In the genomic region with DNA sequence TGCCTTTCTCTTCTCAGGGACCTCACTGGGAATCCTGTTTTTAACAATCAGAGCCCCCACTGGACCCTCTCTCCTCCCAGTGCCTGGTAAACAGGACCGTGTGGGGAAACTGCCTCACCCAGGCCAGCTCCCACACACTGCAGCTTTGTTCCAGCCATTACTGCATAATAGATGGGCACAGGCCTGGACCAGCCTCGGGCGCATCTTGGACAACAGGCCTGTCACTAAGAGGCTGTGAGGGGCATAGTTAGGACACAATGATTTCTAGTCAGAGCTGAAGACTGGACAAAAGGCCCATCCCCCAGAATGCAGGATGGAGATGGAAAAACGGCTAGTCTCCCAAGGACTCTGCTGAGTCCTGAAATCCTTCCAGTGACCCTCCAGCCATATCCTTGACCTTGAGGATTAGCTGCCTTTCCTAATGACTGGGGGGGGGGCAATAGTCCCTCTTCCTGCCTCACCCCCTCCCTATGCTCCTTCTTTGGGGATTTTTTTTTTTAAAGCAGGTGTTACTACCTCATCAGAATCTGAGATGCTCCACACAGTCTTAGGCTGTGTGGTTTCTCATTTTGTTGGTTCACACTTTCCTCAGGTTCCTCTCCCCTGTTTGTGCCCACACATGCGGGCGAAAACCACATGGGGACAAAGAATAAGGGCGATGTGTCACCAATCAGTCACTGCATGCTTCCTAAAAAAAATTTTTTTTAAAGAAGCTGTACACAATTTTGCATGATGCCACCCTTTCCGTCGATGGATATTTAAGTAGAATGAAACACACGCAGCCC, we compare ENCODE assay signal across 11 mouse cellular contexts. TPM values are rescaled to one million over a fixed set of nuclear protein-coding genes. Genes with fewer than 3 reads are reported as not detected.
DNase-seq lines count a peak whose midpoint lies in the region; ATAC-seq and TF ChIP-seq lines count a peak whose summit lies in the region.
"Had no signal": no experiment of that assay in that cellular context is flagged by ENCODE, and none has a peak within 500 bp of the region (broad histone marks: within the 10 kb centered on the region; RNA-seq: fewer than 3 reads in every experiment).

No protein-coding gene starts in this region.

- no peak for TF ChIP-seq CTCF in olfactory bulb, adult 2 months (IDR thresholded peaks at IDR 0.05; ENCODE audit: insufficient read depth, low read depth, low read length)

- no peaks in the 10 kb centered on the region for H3K36me3 ChIP-seq in embryonic facial prominence, embryonic 14.5 days (ENCODE audit: control insufficient read depth, insufficient read depth, low read length)
- H3K36me3 ChIP-seq in hindbrain, embryonic 16.5 days (ENCODE audit: control insufficient read depth, insufficient read depth, low read length): no peaks in the 10 kb centered on the region
- H3K36me3 ChIP-seq: liver, embryonic 12.5 days; stomach, embryonic 15.5 days had no signal

- H3K27ac ChIP-seq in embryonic facial prominence, embryonic 14.5 days (replicated peaks; ENCODE audit: low read depth, low read length): no peak overlapping the region
- H3K27ac ChIP-seq in hindbrain, embryonic 16.5 days (ENCODE audit: low read depth, low read length): peak overlapping the region; percentile 46
- peak overlapping the region; percentile 54; the same call in 1 of the 2 replicates for H3K27ac ChIP-seq in olfactory bulb, adult 2 months (ENCODE audit: insufficient read depth, low read depth, low read length)
- H3K27ac ChIP-seq: liver, embryonic 12.5 days; stomach, embryonic 15.5 days had no signal

- peak; percentile 53; the same call in 1 of the 2 replicates for ATAC-seq in embryonic facial prominence, embryonic 14.5 days (ENCODE audit: low read depth)
- peak; percentile 67 for ATAC-seq in hindbrain, embryonic 16.5 days
- no peak for ATAC-seq in cerebellum, adult (ENCODE audit: insufficient number of reproducible peaks, low FRiP score, low TSS enrichment)
- ATAC-seq: liver, embryonic 12.5 days had no signal

- no peak overlapping the region for H3K4me2 ChIP-seq in embryonic facial prominence, embryonic 14.5 days (ENCODE audit: low read depth, low read length)
- no peak overlapping the region for H3K4me2 ChIP-seq in hindbrain, embryonic 16.5 days (ENCODE audit: low read length)
- H3K4me2 ChIP-seq: liver, embryonic 12.5 days; stomach, embryonic 15.5 days had no signal

- H3K4me3 ChIP-seq in embryonic facial prominence, embryonic 14.5 days (ENCODE audit: low read depth, low read length): no peak overlapping the region
- H3K4me3 ChIP-seq in hindbrain, embryonic 16.5 days (ENCODE audit: low read length): no peak overlapping the region
- H3K4me3 ChIP-seq in olfactory bulb, adult 2 months (ENCODE audit: insufficient read depth, low read depth, low read length): no peak overlapping the region
- H3K4me3 ChIP-seq: liver, embryonic 12.5 days; stomach, embryonic 15.5 days had no signal

- intact Hi-C loops in heart, postnatal 25 days (cut with DNase I): no loop called here

- TF ChIP-seq POLR2A in olfactory bulb, adult 2 months (IDR thresholded peaks at IDR 0.05; ENCODE audit: insufficient read depth, low read depth, low read length): no peak

- 66% methylated on average over 10 of the region's 10 CpGs for WGBS in embryonic facial prominence, embryonic 14.5 days
- 58% methylated on average over 10 of the region's 10 CpGs for WGBS in hindbrain, embryonic 16.5 days
- WGBS in olfactory bulb, adult 2 months: 64% methylated on average over 10 of the region's 10 CpGs

- DNase-seq in layer of hippocampus, adult 11-12 months (ENCODE audit: low spot score): peak; percentile 63
- no peak for DNase-seq in layer of hippocampus, postnatal 14 days (ENCODE audit: low spot score in 2 of 2)
- DNase-seq in embryonic facial prominence, embryonic 14.5 days (ENCODE audit: low spot score): no peak
- no peak for DNase-seq in cerebellum, adult 11-12 months
- no peak for DNase-seq in heart, postnatal 25 days (ENCODE audit: low spot score)
- DNase-seq: heart, adult 18-20 months had no signal

- no peaks in the 10 kb centered on the region for H3K27me3 ChIP-seq in embryonic facial prominence, embryonic 14.5 days (replicated peaks; ENCODE audit: control insufficient read depth, insufficient read depth, low read length)
- no peaks in the 10 kb centered on the region for H3K27me3 ChIP-seq in hindbrain, embryonic 16.5 days (replicated peaks; ENCODE audit: control insufficient read depth, insufficient read depth, low read length)
- H3K27me3 ChIP-seq: liver, embryonic 12.5 days; stomach, embryonic 15.5 days had no signal

- H3K9me3 ChIP-seq in embryonic facial prominence, embryonic 14.5 days (ENCODE audit: control insufficient read depth, low read length): no peaks in the 10 kb centered on the region
- H3K9me3 ChIP-seq in hindbrain, embryonic 16.5 days (ENCODE audit: control insufficient read depth, low read length): no peaks in the 10 kb centered on the region
- H3K9me3 ChIP-seq: liver, embryonic 12.5 days; stomach, embryonic 15.5 days had no signal

- H3K9ac ChIP-seq in embryonic facial prominence, embryonic 14.5 days (ENCODE audit: low read depth, low read length): no peak overlapping the region
- no peak overlapping the region for H3K9ac ChIP-seq in hindbrain, embryonic 16.5 days (ENCODE audit: low read depth, low read length)
- H3K9ac ChIP-seq: liver, embryonic 12.5 days; stomach, embryonic 15.5 days had no signal

- peaks cover under 1% of the 10 kb centered on the region; the same call in 1 of the 2 replicates for H3K4me1 ChIP-seq in embryonic facial prominence, embryonic 14.5 days (ENCODE audit: control insufficient read depth, insufficient read depth, low read length)
- peaks cover 27% of the 10 kb centered on the region for H3K4me1 ChIP-seq in hindbrain, embryonic 16.5 days (ENCODE audit: control insufficient read depth, insufficient read depth, low read depth, low read length)
- peaks cover 22% of the 10 kb centered on the region for H3K4me1 ChIP-seq in olfactory bulb, adult 2 months (ENCODE audit: control insufficient read depth, insufficient read depth, low read length)
- H3K4me1 ChIP-seq: liver, embryonic 12.5 days had no signal

RNA-seq across cellular contexts. Expression of a gene that starts 27.9 kb away (rescaled TPM):
- total RNA-seq in layer of hippocampus, postnatal 14 days (2021): 100 to 1,000 TPM; 188 to 193 TPM
- 11.1 and 12.3 TPM in 2 replicates for polyA plus RNA-seq in embryonic facial prominence, embryonic 14.5 days (2014; fragmentation: Nextera tagmentation; extraction: Ambion mirVana)
- 37.5 and 46.2 TPM in 2 replicates for polyA plus RNA-seq in hindbrain, embryonic 16.5 days (2015; fragmentation: Nextera tagmentation; extraction: Ambion mirVana)
- polyA plus RNA-seq in olfactory bulb, adult 2 months (2012; ENCODE audit: insufficient read depth, insufficient read length, low replicate concordance, missing spikeins): not detected in 2 replicates
- total RNA-seq in heart, postnatal 25 days (2021): 10 to 100 TPM in 1 of 2 experiments, 1 to 10 TPM in 1; 9.5 to 15.1 TPM
